Mouse (Mus musculus) forebrain, embryonic 15.5 days (tissue): ENCODE results near the gene Gm43191. TPM values are rescaled to one million over a fixed set of nuclear protein-coding genes. Genes with fewer than 3 reads are reported as not detected.

ENCODE experiments used
- ATAC-seq: fragments of 200-750 bp; cut with Nextera tagmentation; replicated peaks from 2 replicates; pipeline ENCODE4 v1.8.0; 2017; ENCODE audit warnings: mild to moderate bottlenecking, moderate TSS enrichment, moderate library complexity
- H3K27ac ChIP-seq: fragments of 300-500 bp; sonication (generic); replicated peaks from 2 replicates; pipeline ENCODE4 v1.5.1; 2015; ENCODE audit warnings: mild to moderate bottlenecking, inconsistent platforms
- H3K27me3 ChIP-seq: fragments of 300-500 bp; sonication (generic); 2 replicates; pipeline ENCODE4 v1.6.1; 2015; ENCODE audit warnings: inconsistent platforms
- H3K36me3 ChIP-seq: fragments of 300-500 bp; sonication (generic); 2 replicates; pipeline ENCODE4 v1.6.1; 2015; ENCODE audit warnings: mild to moderate bottlenecking, inconsistent platforms
- H3K4me1 ChIP-seq: fragments of 300-500 bp; sonication (generic); 2 replicates; pipeline ENCODE4 v1.6.1; 2015; ENCODE audit warnings: inconsistent platforms
- H3K4me2 ChIP-seq: fragments of 300-500 bp; sonication (generic); replicated peaks from 2 replicates; pipeline ENCODE4 v1.6.1; 2015; ENCODE audit warnings: mild to moderate bottlenecking, inconsistent platforms
- H3K4me3 ChIP-seq: fragments of 300-500 bp; sonication (generic); 2 replicates; pipeline ENCODE4 v1.5.1; 2015; ENCODE audit warnings: mild to moderate bottlenecking, inconsistent platforms
- H3K9ac ChIP-seq: fragments of 300-500 bp; sonication (generic); replicated peaks from 2 replicates; pipeline ENCODE4 v1.6.1; 2015; ENCODE audit warnings: mild to moderate bottlenecking, inconsistent platforms
- H3K9me3 ChIP-seq: fragments of 300-500 bp; sonication (generic); 2 replicates; pipeline ENCODE4 v1.6.1; 2016; ENCODE audit warnings: inconsistent platforms
- WGBS: fragments of 180-500 bp; shearing (Covaris S2); methylation state at CpG from one replicate; pipeline ENCODE4 v1.1.7; 2015; ENCODE audit warnings: mixed read lengths; 5-methylcytosine and 5-hydroxymethylcytosine counted together
- polyA plus RNA-seq: library from polyadenylated mRNA; unstranded; fragments of >200 nt; fragmentation: Nextera tagmentation; extraction: Ambion mirVana; gene quantifications from 2 replicates; pipeline ENCODE4 v1.2.1, GENCODE M21; 2015

The Gm43191 gene
- polyA plus RNA-seq, 1 experiment from 2014 or later, result 0.32 TPM

- Histone ChIP-seq H3K27me3 (no peaks in the 10 kb centered on the region), H3K4me1 (no peaks in the 10 kb centered on the region), H3K27ac (no peak overlapping the region), H3K4me2 (no peak overlapping the region), H3K9me3 (no peaks in the 10 kb centered on the region), H3K9ac (no peak overlapping the region), H3K4me3 (no peak overlapping the region), H3K36me3 (peaks cover 91% of the 10 kb centered on the region)
- 86% methylated on average over 9 of the region's 9 CpGs for WGBS
- ATAC-seq, result no peak
Observed at GRCm38 (mm10) chr3:116637693-116638476, 43.2 kb downstream of the Gm43191 start.

- WGBS, result 61% methylated on average over 5 of the region's 5 CpGs
- Histone ChIP-seq H3K4me1 (no peaks in the 10 kb centered on the region), H3K36me3 (peaks cover 84% of the 10 kb centered on the region), H3K27ac (no peak overlapping the region; the same call in 1 of the 2 replicates), H3K27me3 (no peaks in the 10 kb centered on the region), H3K4me3 (no peak overlapping the region), H3K9ac (no peak overlapping the region), H3K4me2 (no peak overlapping the region), H3K9me3 (no peaks in the 10 kb centered on the region)
- ATAC-seq, result no peak
Observed at GRCm38 (mm10) chr3:116635799-116636198, 45.3 kb downstream of the Gm43191 start.

DNA sequence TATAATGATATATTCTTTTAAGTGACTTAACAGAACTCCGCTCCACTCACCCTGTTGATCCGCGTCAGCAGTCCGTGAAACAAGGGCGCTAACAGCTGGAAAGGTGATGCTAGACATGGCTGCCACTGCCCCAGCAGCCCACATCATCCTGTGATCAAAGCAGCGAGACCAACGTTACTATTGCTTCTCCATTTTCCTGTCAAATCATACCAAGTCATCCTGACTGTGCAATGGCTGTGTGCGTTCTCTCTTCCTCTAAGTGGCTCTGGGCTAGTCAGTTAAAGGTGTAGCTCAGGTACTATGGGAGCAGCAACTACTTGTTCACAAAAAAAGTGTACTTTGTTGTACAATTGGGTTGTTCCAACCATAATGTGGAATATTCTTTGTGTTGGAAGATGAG is 46.2 kb downstream of the Gm43191 start:
- ATAC-seq, result no peak
- H3K4me1 ChIP-seq, result no peaks in the 10 kb centered on the region

GRCm38 (mm10) chr3:116634091-116634490 is 47.0 kb downstream of the Gm43191 start:
- Histone ChIP-seq H3K27me3 (no peaks in the 10 kb centered on the region), H3K27ac (no peak overlapping the region), H3K9ac (no peak overlapping the region), H3K4me1 (no peaks in the 10 kb centered on the region), H3K4me3 (no peak overlapping the region), H3K36me3 (peaks cover 68% of the 10 kb centered on the region), H3K4me2 (no peak overlapping the region), H3K9me3 (no peaks in the 10 kb centered on the region)
- no peak for ATAC-seq
- 85% methylated on average over 3 of the region's 3 CpGs for WGBS

More for the DNA sequence above, 46.2 kb downstream of the Gm43191 start:
- 96% methylated on average over 8 of the region's 8 CpGs for WGBS
- Histone ChIP-seq H3K4me3 (no peak overlapping the region), H3K9ac (no peak overlapping the region), H3K27ac (no peak overlapping the region), H3K9me3 (no peaks in the 10 kb centered on the region), H3K4me2 (no peak overlapping the region), H3K36me3 (peaks cover 76% of the 10 kb centered on the region), H3K27me3 (no peaks in the 10 kb centered on the region)

GRCm38 (mm10) chr3:116632971-116633370 is 48.1 kb downstream of the Gm43191 start:
- WGBS, result 90% methylated on average over 3 of the region's 3 CpGs
- Histone ChIP-seq H3K27me3 (no peaks in the 10 kb centered on the region), H3K36me3 (peaks cover 62% of the 10 kb centered on the region)

GRCm38 (mm10) chr3:116631459-116631858 is 49.6 kb downstream of the Gm43191 start:
- H3K36me3 ChIP-seq, result peaks cover 49% of the 10 kb centered on the region
- no peak overlapping the region for H3K4me3 ChIP-seq
- no peaks in the 10 kb centered on the region for H3K9me3 ChIP-seq
- H3K4me1 ChIP-seq, result no peaks in the 10 kb centered on the region
- no peaks in the 10 kb centered on the region for H3K27me3 ChIP-seq
- no peak for ATAC-seq
- H3K27ac ChIP-seq, result peak overlapping the region; percentile 32; the same call in 1 of the 2 replicates
- no peak overlapping the region for H3K4me2 ChIP-seq
- WGBS, result 49% methylated on average over 1 of the region's 1 CpGs
- no peak overlapping the region for H3K9ac ChIP-seq

More at GRCm38 (mm10) chr3:116632971-116633370, 48.1 kb downstream of the Gm43191 start:
- Histone ChIP-seq H3K27ac (no peak overlapping the region), H3K4me2 (no peak overlapping the region), H3K9ac (no peak overlapping the region), H3K4me1 (no peaks in the 10 kb centered on the region), H3K9me3 (no peaks in the 10 kb centered on the region), H3K4me3 (no peak overlapping the region)
- no peak for ATAC-seq

DNA sequence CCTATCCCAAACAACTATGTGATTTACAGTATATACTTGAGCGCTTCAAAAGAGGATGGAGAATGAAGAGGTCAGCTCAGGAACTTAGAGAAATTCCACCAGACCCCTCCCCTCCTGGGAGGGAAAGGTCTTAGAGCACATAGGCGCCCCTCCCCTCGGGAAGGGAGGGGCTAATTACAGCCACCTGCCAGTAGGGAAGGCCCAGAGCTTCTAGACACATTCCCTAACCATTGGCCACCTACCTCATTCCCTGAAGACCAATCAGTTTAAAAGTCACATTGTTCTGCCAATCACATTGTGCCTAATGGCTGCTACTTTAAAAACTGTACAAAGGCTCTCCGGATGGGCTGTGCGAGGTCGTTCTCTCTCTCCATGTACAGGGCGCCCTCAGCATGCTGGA is 58.4 kb downstream of the Gm43191 start:
- Histone ChIP-seq H3K27ac (no peak overlapping the region), H3K4me3 (no peak overlapping the region), H3K4me2 (no peak overlapping the region), H3K27me3 (no peaks in the 10 kb centered on the region), H3K9ac (no peak overlapping the region), H3K36me3 (peaks cover 24% of the 10 kb centered on the region), H3K4me1 (no peaks in the 10 kb centered on the region), H3K9me3 (no peaks in the 10 kb centered on the region)
- 96% methylated on average over 7 of the region's 7 CpGs for WGBS
- ATAC-seq, result no peak

DNA sequence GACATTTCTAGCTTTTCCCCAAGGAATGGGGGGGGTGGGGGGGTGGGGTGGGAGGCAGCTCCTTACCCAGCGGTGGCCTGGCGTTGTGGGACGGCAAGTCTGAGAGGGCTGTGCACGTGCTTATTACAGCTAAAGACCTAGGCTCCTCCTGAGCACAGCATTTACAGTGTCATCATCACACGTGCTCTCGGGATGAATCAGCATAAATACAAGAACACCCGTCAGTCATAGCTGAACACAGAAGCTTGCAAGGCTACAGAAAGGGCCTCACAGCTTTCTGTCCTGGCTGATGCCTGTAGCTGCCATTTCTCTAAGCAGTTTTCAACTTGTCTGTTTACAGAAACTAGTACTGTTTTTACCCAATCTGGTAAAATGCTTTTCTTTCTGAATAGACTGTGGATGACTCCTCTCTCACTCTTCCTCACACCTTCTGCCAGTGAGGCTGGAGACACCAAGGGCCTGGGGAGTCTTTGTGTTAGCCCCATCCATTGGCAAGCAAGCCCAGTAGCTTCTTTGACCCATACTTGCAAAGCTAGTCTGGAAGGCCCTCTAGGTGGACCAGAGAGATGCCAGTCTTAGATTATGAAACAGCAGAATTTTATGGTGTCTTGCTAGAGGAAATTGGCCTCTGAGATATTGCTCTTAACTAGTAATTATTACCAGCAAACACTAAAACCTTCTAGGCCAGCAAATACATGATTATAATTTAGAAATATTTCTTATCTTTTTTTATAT is 60.3 kb downstream of the Gm43191 start:
- no peak overlapping the region for H3K4me3 ChIP-seq
- ATAC-seq, result no peak
- WGBS, result 89% methylated on average over 7 of the region's 7 CpGs

DNA sequence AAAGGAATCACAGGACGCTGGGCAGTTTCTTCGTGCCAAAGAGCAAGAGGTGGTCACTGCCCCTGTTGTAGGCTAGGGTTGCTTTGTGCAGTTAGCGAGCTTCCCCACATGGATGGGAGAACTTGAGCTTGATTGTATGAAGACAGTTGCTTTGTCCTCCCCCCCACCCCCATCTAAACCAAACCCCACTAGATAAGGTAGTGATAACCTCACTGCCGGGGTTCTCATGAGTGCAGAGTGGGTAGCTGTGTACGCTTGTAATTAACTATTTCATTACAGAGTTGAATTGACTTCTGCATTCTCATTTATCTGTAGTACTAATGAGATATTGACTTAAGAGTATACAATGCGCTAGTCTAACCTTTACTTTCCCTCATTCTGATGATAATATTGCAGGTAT is 62.2 kb downstream of the Gm43191 start:
- no peaks in the 10 kb centered on the region for H3K27me3 ChIP-seq
- no peak overlapping the region for H3K4me2 ChIP-seq
- H3K4me1 ChIP-seq, result no peaks in the 10 kb centered on the region
- no peak for ATAC-seq
- no peak overlapping the region for H3K9ac ChIP-seq
- H3K4me3 ChIP-seq, result no peak overlapping the region
- no peaks in the 10 kb centered on the region for H3K9me3 ChIP-seq
- H3K36me3 ChIP-seq, result peaks cover 46% of the 10 kb centered on the region
- 83% methylated on average over 6 of the region's 6 CpGs for WGBS
- no peak overlapping the region for H3K27ac ChIP-seq

More for the DNA sequence above, 60.3 kb downstream of the Gm43191 start:
- no peaks in the 10 kb centered on the region for H3K27me3 ChIP-seq
- peaks cover 27% of the 10 kb centered on the region for H3K36me3 ChIP-seq
- no peak overlapping the region for H3K4me2 ChIP-seq
- H3K4me1 ChIP-seq, result no peaks in the 10 kb centered on the region
- H3K9ac ChIP-seq, result no peak overlapping the region
- H3K27ac ChIP-seq, result no peak overlapping the region
- H3K9me3 ChIP-seq, result no peaks in the 10 kb centered on the region

DNA sequence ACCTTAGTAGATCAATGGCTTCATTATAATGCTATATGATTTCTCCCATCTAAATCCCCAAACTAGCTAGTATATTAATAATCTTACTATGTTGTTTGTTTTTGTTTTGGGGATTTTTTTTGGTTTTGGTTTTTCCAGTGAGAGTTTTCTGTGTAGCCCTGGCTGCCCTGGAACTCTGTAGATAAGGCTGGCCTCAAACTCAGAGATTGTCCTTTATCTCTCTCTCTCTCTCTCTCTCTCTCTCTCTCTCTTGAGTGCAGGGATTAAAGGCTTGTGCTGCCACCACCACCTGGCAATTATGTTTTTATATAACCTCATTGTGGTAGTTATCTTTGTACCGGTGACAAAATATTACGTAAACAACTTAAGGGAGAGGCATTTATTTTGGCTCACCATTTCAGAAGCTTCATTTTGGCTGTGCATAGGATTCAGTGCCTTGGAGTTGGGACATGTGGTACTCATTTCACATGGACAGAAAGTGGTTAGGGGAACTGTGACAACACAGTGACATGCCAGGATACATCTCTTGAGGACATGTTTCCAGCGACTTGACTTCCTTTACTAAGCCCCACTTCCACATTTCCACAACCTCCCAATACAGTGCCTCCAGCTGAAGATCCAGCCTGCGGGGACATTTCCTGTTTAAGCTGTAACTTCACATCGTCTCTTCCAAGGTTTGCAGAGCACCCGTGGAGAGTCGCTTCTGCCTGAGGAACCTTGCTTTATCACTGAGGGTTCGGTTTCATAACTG is 65.6 kb downstream of the Gm43191 start:
- 94% methylated on average over 8 of the region's 8 CpGs for WGBS

DNA sequence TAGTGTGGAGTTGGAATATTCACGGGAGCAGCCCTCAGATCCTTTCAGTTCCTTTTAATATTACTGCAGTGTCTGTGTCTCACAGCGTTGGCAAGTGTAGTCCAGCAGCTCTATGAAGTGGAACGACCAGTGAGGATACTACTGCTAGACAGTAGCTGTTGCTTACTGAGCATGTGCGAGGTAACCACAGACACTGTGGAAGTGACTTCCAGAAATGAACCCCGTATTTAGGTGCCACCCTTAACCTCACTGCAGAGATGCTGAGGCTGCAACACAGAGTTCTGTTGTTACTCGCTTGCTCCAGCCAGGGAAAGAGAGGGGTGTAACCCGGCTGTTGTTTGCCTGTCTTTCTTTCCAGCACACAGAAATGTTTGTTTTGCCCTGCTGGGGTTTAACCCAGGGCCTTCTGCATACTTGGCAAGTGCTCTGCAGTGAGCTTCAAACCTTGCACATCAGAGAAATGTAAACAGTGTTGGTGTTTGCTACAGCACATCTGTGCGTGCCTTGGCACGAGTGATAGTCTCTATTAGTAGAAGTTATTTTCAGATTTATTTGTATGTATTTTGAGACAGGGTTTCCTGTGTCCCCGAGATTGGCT is 66.7 kb downstream of the Gm43191 start, which contains the start of gene Trmt13:
TSS of gene Trmt13 (minus strand) at position 293 of the 598 bp plus-strand sequence.
- no peak within 1 kb of the TSS for H3K9ac ChIP-seq

More for the DNA sequence above, 65.6 kb downstream of the Gm43191 start:
- H3K27me3 ChIP-seq, result no peaks in the 10 kb centered on the region
- H3K27ac ChIP-seq, result no peak overlapping the region
- no peaks in the 10 kb centered on the region for H3K9me3 ChIP-seq
- no peak overlapping the region for H3K4me3 ChIP-seq
- no peak overlapping the region for H3K4me2 ChIP-seq
- no peaks in the 10 kb centered on the region for H3K4me1 ChIP-seq
- ATAC-seq, result no peak
- H3K36me3 ChIP-seq, result peaks cover 45% of the 10 kb centered on the region
- H3K9ac ChIP-seq, result no peak overlapping the region

More for the DNA sequence above, 66.7 kb downstream of the Gm43191 start, which contains the start of gene Trmt13:
- Histone ChIP-seq H3K4me2 (no peak within 1 kb of the TSS), H3K4me3 (no peak within 1 kb of the TSS), H3K27me3 (no peaks in the 10 kb centered on the region), H3K36me3 (peaks cover 40% of the 10 kb centered on the region), H3K9me3 (no peaks in the 10 kb centered on the region), H3K27ac (no peak within 1 kb of the TSS), H3K4me1 (no peaks in the 10 kb centered on the region)
- 89% methylated on average over 10 of the region's 10 CpGs for WGBS
- no peak for ATAC-seq
